Mouse (Mus musculus) heart, postnatal 0 days (tissue): ENCODE results near the gene Hddc3.

Experiments
- CTCF ChIP-seq: IDR thresholded peaks from 2 replicates; pipeline ENCODE4 v1.5.1; 2016; ENCODE audit warnings: antibody characterized with exemption, control low read depth, low read depth
- EP300 ChIP-seq: IDR thresholded peaks from 2 replicates; pipeline ENCODE4 v1.6.1; 2016; ENCODE audit warnings: antibody characterized with exemption, low read depth

DNA sequence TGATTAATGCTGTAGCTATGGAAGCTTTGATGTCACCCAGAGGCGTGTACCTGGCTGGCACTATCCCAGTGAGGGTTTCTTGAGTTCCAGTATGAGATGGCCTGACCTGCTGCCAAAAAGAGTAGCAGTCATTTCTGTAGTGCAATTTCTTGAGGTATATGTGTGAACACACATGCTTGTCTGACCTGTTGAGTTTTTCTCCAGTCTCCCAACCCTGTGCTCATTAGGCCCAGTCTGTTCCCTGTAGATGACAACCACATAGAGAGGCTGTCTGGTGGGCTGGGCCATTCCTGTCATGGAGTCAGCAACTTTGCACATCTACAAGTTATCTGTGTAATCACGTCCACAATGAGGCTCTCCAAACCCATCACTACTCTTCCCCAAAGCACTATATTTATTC is 27.2 kb upstream of the Hddc3 start:
- TF ChIP-seq CTCF (no peak), EP300 (no peak)
